Mouse (Mus musculus) liver (tissue): Measurements from ENCODE around the gene 1700016D06Rik.

Source experiments
- DNase-seq: peaks from one replicate; pipeline ENCODE4 v3.0.0-alpha.2; 2020; ENCODE audit warnings: mixed read lengths

Gene 1700016D06Rik

DNA sequence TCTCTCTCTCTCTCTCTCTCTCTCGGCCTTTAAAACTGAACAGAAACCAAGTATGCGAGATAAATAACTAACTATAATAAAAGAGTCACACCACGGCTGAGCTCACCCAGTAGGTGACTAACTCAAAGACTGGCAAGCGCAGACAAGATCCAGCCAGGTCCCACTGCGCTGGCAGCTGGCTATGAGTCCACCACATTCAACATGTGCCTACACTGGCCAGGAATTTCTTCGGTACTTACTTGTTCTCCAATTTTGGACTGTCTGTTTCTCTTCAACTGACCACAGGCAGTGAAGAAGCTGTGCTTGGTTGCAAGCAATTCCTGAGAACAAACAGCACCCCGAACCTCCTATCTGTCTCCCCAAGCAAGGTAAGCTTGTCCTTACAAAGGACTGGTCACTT lies 67.4 kb downstream of the 1700016D06Rik start:
- DNase-seq: no peak

- DNase-seq: no peak
These were observed 68.5 kb downstream of the 1700016D06Rik start for GRCm38 (mm10) chr8:11632406-11632805.

DNA sequence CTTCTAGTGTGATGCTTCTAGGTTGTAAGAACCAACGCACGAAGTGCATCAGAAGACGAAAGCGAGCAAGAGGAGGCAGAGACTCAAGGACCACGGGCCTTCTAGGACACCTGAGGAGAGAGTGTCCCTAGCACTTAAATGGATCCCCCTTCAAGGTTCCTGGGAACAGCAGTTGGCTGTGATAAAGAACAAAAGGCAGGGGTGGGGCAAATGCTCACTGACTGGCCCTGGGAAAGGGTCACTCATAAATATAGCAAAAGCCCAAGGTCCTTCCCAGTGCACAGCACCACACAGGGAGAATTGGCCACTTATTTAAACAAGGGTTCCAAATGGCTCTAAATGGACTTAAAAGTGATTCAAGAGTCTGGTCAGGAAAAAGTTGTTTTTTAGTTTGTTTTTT lies 71.7 kb downstream of the 1700016D06Rik start:
- DNase-seq: no peak

GRCm38 (mm10) chr8:11628506-11629132 lies 72.2 kb downstream of the 1700016D06Rik start:
- DNase-seq: no peak

GRCm38 (mm10) chr8:11627717-11628116 lies 73.1 kb downstream of the 1700016D06Rik start:
- DNase-seq: no peak

GRCm38 (mm10) chr8:11625084-11625483 lies 75.8 kb downstream of the 1700016D06Rik start:
- DNase-seq: no peak

GRCm38 (mm10) chr8:11619091-11619490 lies 81.8 kb downstream of the 1700016D06Rik start:
- DNase-seq: no peak

- no peak for DNase-seq
These were observed 82.8 kb downstream of the 1700016D06Rik start for GRCm38 (mm10) chr8:11618063-11618462.

DNA sequence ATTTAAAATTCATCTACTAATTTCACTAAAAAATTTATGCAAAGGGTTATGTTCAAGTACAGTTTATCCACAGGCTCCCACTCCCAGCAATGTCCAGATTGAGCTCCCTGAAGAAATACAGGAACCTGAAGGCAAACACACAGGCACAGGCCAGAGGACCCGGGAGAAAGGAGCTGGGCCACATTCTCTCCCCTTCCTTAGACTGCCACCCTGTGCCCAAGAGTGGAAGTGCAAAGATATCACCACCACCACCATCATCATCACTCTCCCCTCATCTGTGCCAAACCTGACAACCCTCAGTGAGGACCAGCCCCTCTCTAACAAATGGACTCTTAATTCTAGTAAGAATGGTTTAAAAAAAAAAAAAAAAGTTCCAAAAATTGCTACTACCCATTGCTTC lies 84.6 kb downstream of the 1700016D06Rik start:
- peak; percentile 44 for DNase-seq

- DNase-seq: no peak
These were observed 86.6 kb downstream of the 1700016D06Rik start for GRCm38 (mm10) chr8:11614126-11614835.

- DNase-seq: no peak
These were observed 92.0 kb downstream of the 1700016D06Rik start for GRCm38 (mm10) chr8:11608848-11609247.
